Mouse (Mus musculus) heart, embryonic 14.5 days (tissue): Measurements from ENCODE around the gene Efnb3. TPM values are rescaled to one million over a fixed set of nuclear protein-coding genes. Genes with fewer than 3 reads are reported as not detected.
A peak's percentile ranks its signal among the peaks of the same experiment; 100 is the strongest.

Experiments used
- ATAC-seq: fragments of 200-750 bp; cut with Nextera tagmentation; 2 replicates; pipeline ENCODE4 v1.8.0; 2017; ENCODE audit warnings: low read depth, moderate TSS enrichment; ENCODE audit not compliant: insufficient number of reproducible peaks, insufficient read depth, low FRiP score
- H3K27ac ChIP-seq, 2 experiments: fragments of 200-500 bp in 1 of 2; fragments of 300-500 bp in 1 of 2; sonication (generic) in 1 of 2; replicated peaks in 1 of 2; 2 replicates each; pipeline ENCODE4 v1.5.1; 2012 to 2014; ENCODE audit warnings: low read depth in 2 of 2, low read length in 2 of 2, control low read depth in 1 of 2, mild to moderate bottlenecking in 1 of 2, mixed read lengths in 1 of 2; ENCODE audit not compliant: control insufficient read depth in 1 of 2, insufficient read depth in 1 of 2
- H3K27me3 ChIP-seq: fragments of 300-500 bp; sonication (generic); 2 replicates; pipeline ENCODE4 v1.6.1; 2014; ENCODE audit warnings: mild to moderate bottlenecking, low read length, control low read depth; ENCODE audit not compliant: control insufficient read depth, insufficient read depth
- H3K36me3 ChIP-seq: fragments of 300-500 bp; sonication (generic); 2 replicates; pipeline ENCODE4 v1.6.1; 2014; ENCODE audit warnings: mild to moderate bottlenecking, control low read depth, low read length, mixed read lengths; ENCODE audit not compliant: control insufficient read depth, insufficient read depth
- H3K4me1 ChIP-seq, 2 experiments: fragments of 200-500 bp in 1 of 2; fragments of 300-500 bp in 1 of 2; sonication (generic) in 1 of 2; 2 replicates each; pipeline ENCODE4 v1.6.1; 2012 to 2014; ENCODE audit warnings: low read length in 2 of 2, control low read depth in 1 of 2, mixed read lengths in 1 of 2; ENCODE audit not compliant: control insufficient read depth in 2 of 2, insufficient read depth in 2 of 2
- H3K4me2 ChIP-seq: fragments of 300-500 bp; sonication (generic); 2 replicates; pipeline ENCODE4 v1.6.1; 2014; ENCODE audit warnings: mild to moderate bottlenecking, low read length
- H3K4me3 ChIP-seq, 2 experiments: fragments of 200-500 bp in 1 of 2; fragments of 300-500 bp in 1 of 2; sonication (generic) in 1 of 2; 2 replicates each; pipeline ENCODE4 v1.5.1; 2012 to 2014; ENCODE audit warnings: low read length in 2 of 2, mild to moderate bottlenecking in 2 of 2, control low read depth in 1 of 2, low read depth in 1 of 2, moderate library complexity in 1 of 2; ENCODE audit not compliant: control insufficient read depth in 1 of 2, insufficient read depth in 1 of 2
- H3K9ac ChIP-seq: fragments of 300-500 bp; sonication (generic); 2 replicates; pipeline ENCODE4 v1.6.1; 2014; ENCODE audit warnings: mild to moderate bottlenecking, low read length
- H3K9me3 ChIP-seq: fragments of 300-500 bp; sonication (generic); 2 replicates; pipeline ENCODE4 v1.6.1; 2016; ENCODE audit warnings: low read length, control low read depth; ENCODE audit not compliant: control insufficient read depth
- WGBS: fragments of 180-500 bp; shearing (Covaris S2); extraction: QIAGEN DNeasy Blood & Tissue Kit; methylation state at CpG from one replicate; pipeline ENCODE4 v1.1.7; 2014; 5-methylcytosine and 5-hydroxymethylcytosine counted together
- polyA plus RNA-seq: library from polyadenylated mRNA; unstranded; fragments of >200 nt; fragmentation: Nextera tagmentation; extraction: Ambion mirVana; gene quantifications from 2 replicates; pipeline ENCODE4 v1.2.1, GENCODE M21; 2014

Gene Efnb3
- polyA plus RNA-seq = 14.2 and 20.4 TPM in 2 replicates

DNA sequence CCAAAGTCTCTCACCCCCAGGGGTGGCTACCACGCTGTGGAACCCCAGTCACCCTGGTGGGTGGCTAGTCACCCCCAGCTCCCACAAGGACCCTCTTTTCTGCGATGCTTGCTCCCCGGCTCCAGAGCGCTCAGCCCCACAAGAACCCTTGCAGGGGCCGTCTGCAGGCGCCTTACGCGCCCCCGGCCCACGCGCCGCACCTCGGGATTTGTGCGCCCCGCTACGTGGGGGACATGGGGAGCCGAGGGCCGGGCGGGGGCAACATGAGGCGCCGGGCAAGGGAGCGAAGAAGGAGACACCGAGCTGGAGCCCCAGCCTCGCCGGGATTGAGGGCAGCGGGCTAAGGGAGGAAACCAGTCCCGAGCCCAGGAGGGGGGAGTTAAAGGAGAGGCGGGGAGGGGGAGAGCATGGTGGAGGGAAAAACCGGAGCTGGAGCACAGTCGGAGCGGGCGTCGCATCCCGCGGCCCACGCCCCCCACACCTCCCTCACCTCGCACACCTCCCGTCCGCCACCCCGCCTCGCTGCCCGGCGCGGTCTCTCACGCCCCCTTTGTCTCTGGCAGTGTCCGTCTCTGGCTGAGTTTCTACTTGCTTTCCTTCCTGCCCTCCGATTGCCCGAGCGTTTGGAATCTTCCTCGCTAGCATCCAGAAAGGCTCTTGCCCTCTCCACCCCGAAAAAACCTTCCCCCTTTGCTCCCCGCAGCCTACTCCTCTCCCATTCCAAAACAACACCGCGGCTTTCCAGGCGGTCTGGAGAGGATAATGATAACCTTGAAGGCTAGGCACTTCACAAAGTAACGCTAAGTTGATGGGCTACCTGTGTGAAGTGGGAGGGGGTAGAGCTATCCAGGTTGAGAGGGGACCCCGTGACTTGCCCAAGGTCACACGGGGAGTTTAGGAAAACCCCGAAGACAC is at the start of gene Efnb3:
Efnb3 (minus strand) TSS at position 355 of the 915 bp plus-strand sequence.
- Histone ChIP-seq H3K4me1 (peaks cover 36 to 37% of the 10 kb centered on the region in 2 experiments), H3K27me3 (no peaks in the 10 kb centered on the region; the same call in none of the 2 replicates), H3K4me2 (peak within 1 kb of the TSS; percentile 94), H3K4me3 (peak within 1 kb of the TSS; percentile 57 to 79), H3K9me3 (no peaks in the 10 kb centered on the region), H3K9ac (peak within 1 kb of the TSS; percentile 95), H3K27ac (peak within 1 kb of the TSS; percentile 81 to 97), H3K36me3 (peaks cover 24% of the 10 kb centered on the region)
- ATAC-seq = peak; percentile 57
- WGBS = under 1% methylated on average over 48 of the region's 59 CpGs

DNA sequence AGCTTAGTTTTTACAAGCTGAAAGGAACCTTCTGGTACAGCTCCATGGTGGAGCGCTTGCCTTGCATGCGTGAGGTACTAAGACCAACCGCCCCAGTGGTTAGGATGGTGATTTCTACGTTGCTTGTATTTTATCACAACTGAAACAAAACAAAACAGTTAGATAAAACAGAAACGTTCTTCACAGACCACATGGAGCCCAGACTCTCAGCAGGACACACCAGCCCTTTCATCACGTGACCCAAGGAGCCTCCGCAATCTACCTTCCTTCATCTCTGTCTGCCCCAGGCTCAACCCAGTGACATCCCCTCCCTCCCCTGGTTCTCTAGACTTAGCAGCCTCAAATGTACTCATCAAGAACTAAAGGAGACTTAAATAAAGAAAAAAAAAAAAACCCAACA is 49.4 kb upstream of the Efnb3 start:
- Histone ChIP-seq H3K27me3 (no peaks in the 10 kb centered on the region), H3K27ac (no peak overlapping the region), H3K9me3 (no peaks in the 10 kb centered on the region), H3K4me1 (peaks cover 10 to 12% of the 10 kb centered on the region in 2 experiments), H3K4me2 (no peak overlapping the region), H3K9ac (no peak overlapping the region), H3K4me3 (no peak overlapping the region), H3K36me3 (no peaks in the 10 kb centered on the region)
- 55% methylated on average over 7 of the region's 7 CpGs for WGBS
- no peak for ATAC-seq

GRCm38 (mm10) chr11:69608525-69608924 is 48.5 kb upstream of the Efnb3 start:
- Histone ChIP-seq H3K4me1 (peaks cover 13 to 15% of the 10 kb centered on the region in 2 experiments), H3K27me3 (no peaks in the 10 kb centered on the region), H3K4me2 (no peak overlapping the region), H3K4me3 (no peak overlapping the region), H3K27ac (no peak overlapping the region), H3K36me3 (no peaks in the 10 kb centered on the region), H3K9ac (no peak overlapping the region), H3K9me3 (no peaks in the 10 kb centered on the region)
- no peak for ATAC-seq
- WGBS = 87% methylated on average over 3 of the region's 3 CpGs

DNA sequence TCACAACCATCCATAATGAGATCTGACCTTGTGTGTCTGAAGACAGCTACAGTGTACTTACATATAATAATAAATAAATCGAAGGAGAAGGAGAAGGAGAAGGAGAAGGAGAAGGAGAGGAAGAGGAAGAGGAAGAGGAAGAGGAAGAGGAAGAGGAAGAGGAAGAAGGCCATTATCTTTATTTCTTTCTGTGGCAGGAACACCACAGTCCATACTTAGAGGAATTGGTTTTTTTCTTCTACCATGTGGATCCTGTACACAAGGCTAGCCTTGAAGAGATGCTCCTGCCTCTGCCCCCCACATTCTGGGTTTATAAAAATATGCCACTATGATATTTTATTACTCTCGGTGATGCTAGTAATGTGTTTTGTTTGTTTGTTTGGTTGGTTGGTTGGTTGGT is 46.8 kb upstream of the Efnb3 start:
- H3K4me3 ChIP-seq = no peak overlapping the region
- H3K36me3 ChIP-seq = no peaks in the 10 kb centered on the region
- WGBS = 75% methylated on average over 2 of the region's 2 CpGs
- H3K27me3 ChIP-seq = no peaks in the 10 kb centered on the region
- H3K27ac ChIP-seq = no peak overlapping the region
- H3K9me3 ChIP-seq = no peaks in the 10 kb centered on the region
- H3K4me1 ChIP-seq = peaks cover 18 to 25% of the 10 kb centered on the region in 2 experiments
- no peak for ATAC-seq
- no peak overlapping the region for H3K4me2 ChIP-seq
- no peak overlapping the region for H3K9ac ChIP-seq

DNA sequence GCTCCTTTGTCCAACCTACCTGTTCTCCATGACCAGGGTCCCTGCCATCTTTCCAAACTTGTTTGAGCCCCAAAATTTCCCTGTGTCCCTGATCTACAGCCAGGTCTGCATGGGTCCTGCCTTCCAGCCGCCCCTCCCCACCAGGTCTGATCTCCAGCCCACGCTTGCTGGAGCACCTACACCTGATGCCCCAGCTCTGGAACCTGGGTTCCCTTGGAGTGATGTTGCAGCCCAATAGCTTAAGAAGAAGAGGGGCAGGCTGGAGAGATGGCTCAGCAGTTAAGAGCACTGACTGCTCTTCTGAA is 46.4 kb upstream of the Efnb3 start:
- ATAC-seq = no peak
- WGBS = 62% methylated on average over 2 of the region's 2 CpGs

GRCm38 (mm10) chr11:69605726-69606490 is 45.9 kb upstream of the Efnb3 start, which contains the start of gene Atp1b2:
TSS of gene Atp1b2 (minus strand) at chr11:69605942.
- peak; percentile 84 for ATAC-seq
- Histone ChIP-seq H3K36me3 (0 out of 2 replicates have a peak, but pooled peaks cover 4% of the 10 kb centered on the region), H3K27ac (peak within 1 kb of the TSS; percentile 42 to 76), H3K4me1 (peaks cover 25 to 34% of the 10 kb centered on the region in 2 experiments), H3K9me3 (no peaks in the 10 kb centered on the region), H3K9ac (peak within 1 kb of the TSS; percentile 83), H3K4me3 (peak within 1 kb of the TSS; percentile 58 to 59), H3K27me3 (no peaks in the 10 kb centered on the region), H3K4me2 (peak within 1 kb of the TSS; percentile 88)
- WGBS = 3% methylated on average over 31 of the region's 32 CpGs

More for the DNA sequence above, 46.4 kb upstream of the Efnb3 start:
- H3K36me3 ChIP-seq = no peaks in the 10 kb centered on the region
- H3K4me1 ChIP-seq = peaks cover 21 to 28% of the 10 kb centered on the region in 2 experiments
- H3K27me3 ChIP-seq = no peaks in the 10 kb centered on the region
- peak overlapping the region; percentile 83 for H3K9ac ChIP-seq
- no peaks in the 10 kb centered on the region for H3K9me3 ChIP-seq
- peak overlapping the region; percentile 38 to 58 for H3K4me3 ChIP-seq
- H3K4me2 ChIP-seq = peak overlapping the region; percentile 88
- H3K27ac ChIP-seq = 0 out of 4 replicates have a peak overlapping the region, but pooled peaks of 1 of the 2 experiments have one; percentile 6
